Mouse (Mus musculus) lung, embryonic 14.5 days (tissue): ENCODE measurements around the gene Ecsit. TPM values are rescaled to one million over a fixed set of nuclear protein-coding genes. Genes with fewer than 3 reads are reported as not detected.

ENCODE experiments used
- ATAC-seq: fragments of 200-750 bp; cut with Nextera tagmentation; 2 replicates; pipeline ENCODE4 v1.8.0; 2017; ENCODE audit warnings: mild to moderate bottlenecking, moderate TSS enrichment, moderate library complexity; ENCODE audit not compliant: insufficient read depth
- DNase-seq: peaks from one replicate; pipeline ENCODE4 v3.0.0-alpha.2; 2015
- H3K27ac ChIP-seq: fragments of 300-500 bp; sonication (generic); 2 replicates; pipeline ENCODE4 v1.5.1; 2014; ENCODE audit warnings: low read depth, mild to moderate bottlenecking, moderate library complexity
- H3K27me3 ChIP-seq: fragments of 300-500 bp; sonication (generic); 2 replicates; pipeline ENCODE4 v1.6.1; 2014; ENCODE audit warnings: low read length, control low read depth; ENCODE audit not compliant: insufficient read depth
- H3K36me3 ChIP-seq: fragments of 300-500 bp; sonication (generic); 2 replicates; pipeline ENCODE4 v1.6.1; 2014; ENCODE audit warnings: control low read depth; ENCODE audit not compliant: insufficient read depth
- H3K4me1 ChIP-seq: fragments of 300-500 bp; sonication (generic); 2 replicates; pipeline ENCODE4 v1.6.1; 2014; ENCODE audit warnings: antibody characterized with exemption, control low read depth; ENCODE audit not compliant: insufficient read depth
- H3K4me2 ChIP-seq: fragments of 300-500 bp; sonication (generic); 2 replicates; pipeline ENCODE4 v1.6.1; 2014; ENCODE audit warnings: mild to moderate bottlenecking
- H3K4me3 ChIP-seq: fragments of 300-500 bp; sonication (generic); 2 replicates; pipeline ENCODE4 v1.5.1; 2014; ENCODE audit warnings: low read depth, low read length
- H3K9ac ChIP-seq: fragments of 300-500 bp; sonication (generic); 2 replicates; pipeline ENCODE4 v1.6.1; 2014
- H3K9me3 ChIP-seq: fragments of 300-500 bp; sonication (generic); 2 replicates; pipeline ENCODE4 v1.6.1; 2016; ENCODE audit warnings: low read depth, low read length, control low read depth
- CTCF ChIP-seq: IDR thresholded peaks from 2 replicates; pipeline ENCODE4 v1.5.1; 2016; ENCODE audit warnings: antibody characterized with exemption, low read depth
- WGBS: fragments of 180-500 bp; shearing (Covaris S2); extraction: QIAGEN DNeasy Blood & Tissue Kit; methylation state at CpG from one replicate; pipeline ENCODE4 v1.1.7; 2014; 5-methylcytosine and 5-hydroxymethylcytosine counted together
- polyA plus RNA-seq: library from polyadenylated mRNA; unstranded; fragments of >200 nt; fragmentation: Nextera tagmentation; extraction: Ambion mirVana; gene quantifications from 2 replicates; pipeline ENCODE4 v1.2.1, GENCODE M21; 2014

Gene Ecsit
- polyA plus RNA-seq, 1 experiment from 2014 or later, result 33.5 TPM

- H3K27me3 ChIP-seq, result peaks cover 69% of the 10 kb centered on the region
- H3K27ac ChIP-seq, result no peak overlapping the region
- no peaks in the 10 kb centered on the region for H3K36me3 ChIP-seq
- ATAC-seq (0 out of 2 replicates have a peak, but pooled peaks have one; percentile 9), DNase-seq (no peak)
- 3% methylated on average over 61 of the region's 67 CpGs for WGBS
- no peaks in the 10 kb centered on the region for H3K9me3 ChIP-seq
- H3K9ac ChIP-seq, result no peak overlapping the region
- peak overlapping the region; percentile 33 for H3K4me3 ChIP-seq
- no peak for TF ChIP-seq CTCF
- peaks cover 12% of the 10 kb centered on the region for H3K4me1 ChIP-seq
- peak overlapping the region; percentile 61 for H3K4me2 ChIP-seq
Measured at GRCm38 (mm10) chr9:22051161-22051957, 33.9 kb downstream of the Ecsit start.

DNA sequence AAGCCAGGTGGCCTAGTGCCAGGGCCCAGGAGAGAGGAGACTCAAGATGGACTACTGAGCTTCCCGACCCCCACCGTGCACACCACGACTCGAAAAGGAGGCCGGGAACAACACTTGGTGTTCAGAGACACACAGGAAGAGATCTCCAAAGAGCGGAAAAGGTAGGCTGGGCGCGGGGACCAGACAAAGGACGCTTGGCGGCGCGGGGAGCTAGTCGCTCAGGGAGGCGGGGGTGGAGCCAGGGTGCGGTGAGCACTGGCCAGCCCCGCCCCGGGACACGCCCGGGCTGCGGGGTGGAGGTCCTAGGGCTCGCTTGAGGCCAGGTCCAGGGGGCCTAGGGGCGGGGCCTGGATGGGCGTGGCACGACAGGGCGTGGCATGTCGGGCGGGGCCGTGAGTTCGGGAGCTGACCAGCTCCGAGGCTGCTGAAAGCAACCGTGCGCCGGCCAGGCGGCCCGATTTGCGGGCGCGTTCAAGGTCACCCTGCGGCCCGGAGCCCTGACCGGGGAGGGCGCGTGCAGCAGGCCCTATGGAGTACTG, 34.8 kb downstream of the Ecsit start:
- no peak overlapping the region; the same call in 1 of the 2 replicates for H3K9ac ChIP-seq
- no peaks in the 10 kb centered on the region for H3K36me3 ChIP-seq
- peaks cover 12% of the 10 kb centered on the region for H3K4me1 ChIP-seq
- ATAC-seq (no peak), DNase-seq (peak; percentile 73)
- TF ChIP-seq CTCF, result no peak
- H3K27ac ChIP-seq, result no peak overlapping the region
- peaks cover 66% of the 10 kb centered on the region for H3K27me3 ChIP-seq
- H3K9me3 ChIP-seq, result no peaks in the 10 kb centered on the region
- H3K4me2 ChIP-seq, result peak overlapping the region; percentile 61
- H3K4me3 ChIP-seq, result peak overlapping the region; percentile 33
- WGBS, result under 1% methylated on average over 41 of the region's 43 CpGs

DNA sequence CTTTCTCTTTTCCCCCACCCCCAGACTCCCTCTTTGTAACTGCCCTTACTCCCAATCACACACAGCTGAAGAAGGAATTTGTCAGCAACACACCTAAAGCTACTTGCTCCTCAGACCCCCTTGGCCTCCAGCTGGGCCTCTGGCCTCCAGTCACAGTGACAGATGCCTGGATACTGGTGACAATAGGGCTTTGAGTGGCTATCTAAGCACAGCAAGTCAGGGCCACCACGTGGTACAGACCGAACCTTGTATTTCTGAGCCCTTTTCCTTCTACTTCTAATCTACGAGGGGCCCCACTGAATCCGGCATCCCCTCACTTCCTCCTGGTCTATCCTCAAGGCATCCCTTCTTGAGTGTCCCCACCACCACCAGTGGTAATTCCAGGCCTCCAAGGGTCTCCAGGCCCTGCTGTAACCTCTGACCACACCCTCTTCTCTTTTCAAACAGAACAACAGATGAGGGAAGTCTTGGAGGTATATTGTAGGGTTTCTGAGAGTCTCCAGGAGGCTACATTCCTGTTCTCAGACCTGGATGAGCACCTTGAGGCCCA, 35.4 kb downstream of the Ecsit start:
- peaks cover 12% of the 10 kb centered on the region for H3K4me1 ChIP-seq
- DNase-seq (no peak), ATAC-seq (no peak)
- no peaks in the 10 kb centered on the region for H3K36me3 ChIP-seq
- no peak overlapping the region for H3K9ac ChIP-seq
- no peak overlapping the region for H3K27ac ChIP-seq
- TF ChIP-seq CTCF, result no peak
- no peaks in the 10 kb centered on the region for H3K9me3 ChIP-seq
- H3K4me2 ChIP-seq, result no peak overlapping the region
- 42% methylated on average over 4 of the region's 4 CpGs for WGBS
- peaks cover 60% of the 10 kb centered on the region for H3K27me3 ChIP-seq
- H3K4me3 ChIP-seq, result peak overlapping the region; percentile 33; the same call in 1 of the 2 replicates

GRCm38 (mm10) chr9:22049315-22049714, 35.9 kb downstream of the Ecsit start:
- WGBS, result 64% methylated on average over 11 of the region's 11 CpGs

GRCm38 (mm10) chr9:22047329-22047728, 37.9 kb downstream of the Ecsit start:
- DNase-seq (no peak), ATAC-seq (no peak)
- H3K27ac ChIP-seq, result no peak overlapping the region
- peaks cover 38% of the 10 kb centered on the region for H3K27me3 ChIP-seq
- no peak overlapping the region for H3K4me2 ChIP-seq
- no peak overlapping the region for H3K9ac ChIP-seq
- H3K9me3 ChIP-seq, result no peaks in the 10 kb centered on the region
- no peaks in the 10 kb centered on the region for H3K36me3 ChIP-seq
- no peak overlapping the region for H3K4me3 ChIP-seq
- peaks cover 12% of the 10 kb centered on the region for H3K4me1 ChIP-seq
- TF ChIP-seq CTCF, result no peak
- 47% methylated on average over 9 of the region's 9 CpGs for WGBS

More at GRCm38 (mm10) chr9:22049315-22049714, 35.9 kb downstream of the Ecsit start:
- Histone ChIP-seq H3K9me3 (no peaks in the 10 kb centered on the region), H3K36me3 (no peaks in the 10 kb centered on the region), H3K9ac (no peak overlapping the region), H3K27me3 (peaks cover 55% of the 10 kb centered on the region), H3K4me3 (no peak overlapping the region), H3K27ac (no peak overlapping the region), H3K4me1 (peaks cover 12% of the 10 kb centered on the region), H3K4me2 (no peak overlapping the region)
- no peak for ATAC-seq
- DNase-seq, result no peak
- no peak for TF ChIP-seq CTCF

GRCm38 (mm10) chr9:22041832-22042231, 43.4 kb downstream of the Ecsit start:
- DNase-seq (no peak), ATAC-seq (no peak)
- Histone ChIP-seq H3K36me3 (no peaks in the 10 kb centered on the region), H3K4me3 (no peak overlapping the region), H3K9me3 (no peaks in the 10 kb centered on the region), H3K4me2 (no peak overlapping the region), H3K9ac (no peak overlapping the region), H3K4me1 (no peaks in the 10 kb centered on the region), H3K27me3 (no peaks in the 10 kb centered on the region), H3K27ac (no peak overlapping the region)
- 64% methylated on average over 2 of the region's 2 CpGs for WGBS
- TF ChIP-seq CTCF, result no peak

- Histone ChIP-seq H3K36me3 (no peaks in the 10 kb centered on the region), H3K9me3 (no peaks in the 10 kb centered on the region), H3K27ac (no peak overlapping the region), H3K27me3 (no peaks in the 10 kb centered on the region), H3K9ac (no peak overlapping the region), H3K4me1 (no peaks in the 10 kb centered on the region), H3K4me2 (no peak overlapping the region), H3K4me3 (no peak overlapping the region)
- 68% methylated on average over 10 of the region's 10 CpGs for WGBS
- DNase-seq (no peak), ATAC-seq (no peak)
- no peak for TF ChIP-seq CTCF
Measured at GRCm38 (mm10) chr9:22037826-22038225, 47.4 kb downstream of the Ecsit start.
